Mouse (Mus musculus) small intestine, adult 2 months (tissue): ENCODE results near the gene Fsd2.

Experiments used
- CTCF ChIP-seq: fragments of 200-500 bp; IDR thresholded peaks from 2 replicates; pipeline ENCODE4 v1.5.1; 2012; ENCODE audit warnings: low read depth, mild to moderate bottlenecking, control low read depth, inconsistent platforms, low read length, moderate library complexity, mixed read lengths; ENCODE audit not compliant: insufficient replicate concordance, insufficient read length; ENCODE audit errors: extremely low read depth
- POLR2A ChIP-seq: fragments of 200-500 bp; IDR thresholded peaks from 2 replicates; pipeline ENCODE4 v1.6.1; 2012; ENCODE audit warnings: low read depth, mild to moderate bottlenecking, control low read depth, inconsistent platforms, low read length, moderate library complexity

GRCm38 (mm10) chr7:81572610-81573268 is 6.0 kb upstream of the Fsd2 start:
- TF ChIP-seq CTCF (no peak), POLR2A (no peak)
